Mouse (Mus musculus) brain, embryonic 18.5 days (tissue): Measurements from ENCODE around the gene Tmprss13.

Experiments
- DNase-seq: peaks from one replicate; pipeline ENCODE4 v3.0.0-alpha.2; 2012; ENCODE audit warnings: low read depth, low spot score

The Tmprss13 gene

DNA sequence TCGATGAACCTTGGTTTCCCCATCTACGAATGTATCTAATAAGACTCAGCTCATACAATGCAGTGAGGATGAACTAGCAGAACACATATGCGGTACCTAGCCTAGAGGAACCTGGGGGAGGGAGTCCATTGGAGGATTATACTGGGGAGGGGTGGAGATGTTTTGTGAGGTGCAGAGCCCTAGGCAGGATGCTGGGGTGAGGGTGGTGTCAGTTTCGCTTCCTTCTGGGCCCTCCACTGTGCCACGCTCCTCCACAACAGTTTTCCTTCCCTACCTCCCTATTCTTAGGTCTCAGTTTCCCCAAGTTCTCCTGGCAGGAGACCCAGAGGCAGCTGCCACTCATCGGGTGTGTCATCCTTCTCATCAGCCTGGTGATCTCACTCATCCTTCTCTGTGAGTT lies 10.7 kb downstream of the Tmprss13 start:
- no peak for DNase-seq

DNA sequence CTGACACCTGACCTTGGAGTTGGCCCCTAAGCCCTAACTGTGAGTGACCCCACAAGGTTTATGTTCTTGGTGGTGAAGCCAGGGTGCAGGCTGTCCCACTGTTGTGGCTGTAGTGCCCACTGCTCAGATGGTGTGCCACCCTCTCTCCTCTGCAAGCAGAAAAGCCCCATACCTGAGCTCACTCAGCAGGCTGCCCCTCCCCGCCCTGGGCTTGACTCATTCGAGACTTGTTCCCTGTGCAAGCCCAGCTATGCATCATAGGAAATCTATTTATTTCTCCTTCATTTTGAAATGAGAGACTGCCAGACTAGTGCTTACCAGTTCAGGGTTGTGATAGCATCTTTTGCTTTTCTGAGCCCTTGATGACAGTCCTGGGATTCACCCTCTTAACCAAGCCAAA lies 18.5 kb downstream of the Tmprss13 start:
- no peak for DNase-seq

DNA sequence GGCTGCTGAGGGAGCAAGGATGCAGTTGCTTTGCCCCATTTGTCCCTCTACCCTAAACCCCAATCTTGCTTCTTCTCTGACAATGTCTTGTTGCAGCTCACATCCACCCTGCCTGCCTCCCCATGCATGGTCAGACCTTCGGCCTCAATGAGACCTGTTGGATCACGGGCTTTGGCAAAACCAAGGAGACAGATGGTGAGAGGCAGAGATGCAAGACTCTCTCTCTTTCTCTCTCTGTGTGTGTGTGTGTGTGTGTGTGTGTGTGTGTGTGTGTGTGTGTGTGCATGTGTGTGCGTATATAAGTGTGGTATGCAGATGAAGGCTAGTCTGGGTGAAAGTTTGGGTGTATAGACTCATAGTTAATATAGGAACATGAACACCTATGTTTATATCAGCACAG lies 24.2 kb downstream of the Tmprss13 start:
- no peak for DNase-seq

DNA sequence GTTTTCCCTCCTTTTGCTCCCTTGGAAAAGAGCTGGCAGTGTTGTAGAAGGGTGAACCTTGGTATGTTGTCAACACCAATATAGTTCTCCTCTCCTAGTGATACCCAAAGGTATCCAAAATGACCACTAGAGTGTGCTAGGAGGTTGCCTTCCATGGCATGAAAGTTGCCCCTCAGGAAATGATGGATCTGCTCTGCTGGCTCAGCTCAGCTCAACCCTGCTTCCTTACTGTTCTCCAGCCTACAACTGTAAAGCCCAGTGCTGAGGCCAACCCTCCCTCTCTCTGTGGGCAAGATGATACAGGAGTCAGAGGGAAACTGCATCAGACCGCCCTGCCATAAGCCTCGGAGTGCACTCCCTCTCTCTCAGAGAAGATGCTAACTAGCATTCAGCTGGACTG lies 26.6 kb downstream of the Tmprss13 start:
- no peak for DNase-seq

DNA sequence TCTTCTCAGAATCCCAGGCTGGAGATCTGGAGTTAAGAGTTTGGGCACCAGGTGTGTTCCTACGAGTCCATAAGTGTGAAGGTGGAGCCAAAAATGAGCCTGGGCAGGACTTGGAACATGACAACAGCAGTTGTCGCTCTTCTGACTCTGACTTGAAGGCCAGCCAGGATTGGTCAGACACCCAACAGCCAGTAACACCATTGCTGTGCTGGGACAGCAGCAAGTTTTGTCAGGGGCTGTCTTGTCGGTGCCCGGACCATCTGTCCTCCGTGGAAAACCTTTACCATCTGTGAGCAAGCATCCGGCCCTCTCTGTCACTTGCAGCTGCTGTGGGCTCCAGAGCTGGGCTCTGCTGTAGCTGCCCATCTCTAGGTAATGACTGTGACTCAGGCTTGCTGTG lies 27.4 kb downstream of the Tmprss13 start:
- DNase-seq = no peak

DNA sequence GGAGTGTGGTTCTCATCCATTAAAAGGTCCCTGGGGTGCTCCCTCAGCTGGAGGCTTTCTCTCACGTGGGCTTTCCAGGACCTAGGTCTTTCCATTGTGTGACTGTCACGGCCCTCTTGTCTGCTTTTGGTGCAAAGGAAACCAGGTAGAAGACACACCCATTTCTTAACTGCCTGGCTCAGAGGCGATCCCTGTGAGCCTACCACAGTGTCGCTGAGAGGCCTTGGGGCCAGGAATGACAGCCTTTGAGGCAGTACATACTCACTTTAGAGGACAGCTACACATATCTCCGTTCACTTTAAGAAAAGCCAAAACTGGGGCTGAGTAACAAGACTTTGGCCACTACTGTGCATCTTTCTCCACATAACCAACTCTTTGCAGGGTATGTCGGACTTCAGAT lies 29.7 kb downstream of the Tmprss13 start:
- DNase-seq = no peak

DNA sequence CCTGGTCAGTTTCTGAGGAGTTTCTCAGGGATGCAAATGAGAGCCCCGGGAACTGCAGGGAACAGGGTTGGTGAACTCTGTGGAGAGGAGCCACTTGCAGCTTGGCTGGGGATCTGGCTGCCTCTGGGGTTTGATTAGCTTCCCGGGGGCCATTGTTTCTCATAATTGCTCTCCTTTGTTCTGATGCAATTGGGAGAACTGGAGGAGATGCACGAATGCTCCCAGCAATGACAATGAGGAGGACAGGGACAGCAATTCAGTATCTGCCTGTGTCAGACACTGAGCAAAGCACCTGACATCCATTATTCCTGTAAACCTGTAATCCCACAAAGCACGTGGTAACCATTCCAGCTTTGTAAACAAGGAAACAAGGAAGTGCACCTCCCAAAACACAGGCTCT lies 30.3 kb downstream of the Tmprss13 start:
- DNase-seq = no peak

DNA sequence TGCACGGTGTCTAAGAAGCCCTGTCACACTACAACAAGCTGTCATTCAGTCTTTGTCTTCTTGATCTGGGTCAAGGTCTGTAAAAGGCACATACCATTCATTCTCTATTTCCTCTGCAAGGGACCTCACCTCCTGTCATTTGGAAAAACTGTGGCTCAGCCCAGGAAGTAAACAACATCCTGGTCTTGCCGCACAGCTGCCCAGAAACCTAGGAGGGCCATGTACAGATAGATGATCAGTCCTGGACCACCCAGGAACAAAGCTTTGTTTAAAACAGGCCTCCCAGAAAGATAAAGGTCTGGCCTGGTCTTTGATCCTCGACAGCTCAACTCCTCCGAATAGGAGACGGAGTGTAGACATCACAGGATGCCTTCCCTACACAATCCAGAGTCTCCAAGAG lies 31.0 kb downstream of the Tmprss13 start:
- no peak for DNase-seq

DNA sequence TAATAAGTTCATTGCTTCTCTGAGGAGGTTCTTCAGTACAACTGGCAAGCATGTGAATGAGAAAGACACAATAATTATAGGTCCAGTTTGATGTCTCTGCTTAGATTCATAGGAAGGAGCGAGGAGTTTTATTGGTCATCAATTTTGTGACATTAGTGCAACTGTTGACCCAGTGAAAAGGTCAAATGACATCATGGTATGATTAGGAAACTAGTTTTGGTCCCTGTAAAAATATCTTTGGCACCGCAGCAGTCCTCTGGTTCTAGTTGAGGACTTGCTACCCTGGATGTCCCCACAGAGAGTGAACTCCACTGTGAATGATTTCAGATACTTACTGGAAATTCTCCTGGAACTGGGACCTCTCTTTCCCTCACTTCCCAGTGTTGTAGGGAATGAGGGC lies 36.3 kb downstream of the Tmprss13 start:
- DNase-seq = no peak

DNA sequence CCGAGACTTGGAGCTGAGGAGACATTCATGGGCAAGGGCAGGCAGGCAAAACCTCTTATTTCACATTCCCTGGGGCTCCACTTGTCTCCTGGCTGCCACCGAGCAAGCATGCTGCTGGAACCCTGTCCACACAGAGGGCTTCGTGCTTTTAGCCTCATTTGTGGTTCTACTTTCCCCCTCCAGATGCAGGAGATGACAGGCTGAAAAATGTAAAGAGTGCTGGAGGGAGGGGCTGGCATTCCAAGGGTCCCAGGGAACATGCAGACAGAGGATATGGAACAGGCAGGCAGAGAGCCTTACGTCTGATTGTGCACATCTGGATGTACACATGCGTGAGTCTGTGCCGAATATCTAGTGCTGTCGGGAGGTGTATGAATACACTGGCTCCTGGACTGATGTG lies 39.5 kb downstream of the Tmprss13 start:
- no peak for DNase-seq

DNA sequence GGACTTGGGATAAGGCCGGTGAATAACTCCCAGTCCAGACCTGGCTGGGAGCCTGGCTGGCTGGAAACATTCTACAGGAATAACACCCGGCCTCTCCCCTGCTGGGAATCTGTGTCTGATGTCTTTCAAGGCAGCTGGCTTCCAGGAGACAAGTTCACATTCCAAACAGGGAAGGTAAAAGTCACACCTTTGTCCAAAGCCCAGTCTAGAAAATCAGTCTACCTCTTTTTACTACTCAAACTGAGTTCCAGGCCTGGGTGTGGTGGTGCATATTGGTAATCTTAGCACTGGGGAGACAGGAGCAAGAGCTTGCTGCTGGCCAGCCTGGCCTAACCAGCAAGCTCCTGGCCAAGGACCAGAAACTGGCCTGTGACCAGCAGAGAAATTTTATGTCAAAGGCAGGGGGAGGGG lies 43.2 kb downstream of the Tmprss13 start:
- DNase-seq = no peak

DNA sequence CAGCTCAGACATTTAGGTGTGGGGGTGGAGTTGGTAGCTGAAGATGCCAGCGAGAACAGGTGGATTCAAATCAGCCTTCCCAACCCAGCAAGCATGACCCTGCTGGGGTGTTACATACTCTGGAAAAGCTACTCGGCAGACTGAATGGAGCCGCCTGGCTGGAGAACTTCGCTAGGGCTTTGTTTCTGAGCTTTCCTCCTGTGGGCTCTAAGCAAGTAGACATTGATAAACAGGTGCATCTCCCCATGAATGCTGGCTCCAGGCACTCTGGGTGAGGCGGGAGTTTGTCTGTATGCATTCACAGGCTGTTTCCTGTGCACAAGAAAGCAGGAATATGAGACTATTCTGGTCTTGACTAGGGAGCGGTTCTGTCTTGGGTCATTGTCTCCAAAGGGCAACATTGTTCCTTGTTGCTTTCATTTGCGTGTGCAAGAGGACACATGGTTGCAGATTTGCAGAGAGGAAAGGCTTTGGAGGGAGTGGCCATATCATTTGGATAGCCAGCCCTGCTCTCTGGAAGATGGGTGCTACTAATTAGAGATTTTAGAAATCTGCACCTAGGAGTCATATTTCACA lies 44.8 kb downstream of the Tmprss13 start:
- DNase-seq = no peak

DNA sequence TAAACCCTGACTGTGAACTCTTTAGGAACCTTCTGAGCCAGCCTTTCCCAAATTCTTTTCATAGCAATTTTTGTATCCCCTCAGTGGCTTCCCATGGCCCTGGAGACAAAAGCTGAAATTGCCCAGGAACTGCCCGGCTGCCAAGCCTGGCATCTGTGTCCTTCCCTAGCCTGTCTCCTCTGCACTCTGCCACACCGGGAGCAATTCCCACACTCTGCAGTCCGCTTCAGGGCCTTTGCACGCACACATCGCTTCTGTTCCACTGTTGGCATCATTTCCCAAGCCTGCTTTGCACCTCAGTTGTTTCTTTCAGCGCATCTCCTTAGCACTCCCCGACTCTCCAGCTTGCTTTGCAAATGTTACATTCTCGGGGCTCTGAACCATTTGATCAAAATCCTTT lies 48.8 kb downstream of the Tmprss13 start:
- DNase-seq = no peak

DNA sequence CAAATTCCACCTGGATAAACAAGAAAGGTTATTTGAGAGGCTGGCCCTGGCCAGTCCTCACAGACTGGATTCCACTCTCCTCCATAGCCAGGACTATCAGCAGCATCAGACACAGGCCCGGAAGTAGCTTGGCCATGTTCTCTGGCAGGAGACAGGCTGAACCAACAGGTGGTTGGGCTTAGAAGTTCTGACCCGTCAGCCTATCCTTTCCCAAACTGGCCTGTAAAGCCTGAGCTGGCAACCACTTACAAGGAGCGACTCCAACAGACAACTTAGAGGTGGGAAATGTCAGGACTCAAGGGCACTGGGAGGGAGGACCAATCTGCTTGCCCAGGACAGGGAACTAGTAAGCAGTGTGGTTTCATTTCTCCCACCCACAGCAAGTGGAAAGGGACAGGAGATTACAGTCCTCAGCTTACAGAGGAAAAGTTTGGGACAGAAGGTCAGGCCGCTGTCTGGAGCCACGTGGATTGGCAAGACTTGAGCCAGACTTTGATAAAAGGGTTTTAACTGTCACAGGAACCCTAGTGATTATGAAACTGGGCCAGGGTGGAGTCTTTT lies 49.5 kb downstream of the Tmprss13 start:
- DNase-seq = no peak

DNA sequence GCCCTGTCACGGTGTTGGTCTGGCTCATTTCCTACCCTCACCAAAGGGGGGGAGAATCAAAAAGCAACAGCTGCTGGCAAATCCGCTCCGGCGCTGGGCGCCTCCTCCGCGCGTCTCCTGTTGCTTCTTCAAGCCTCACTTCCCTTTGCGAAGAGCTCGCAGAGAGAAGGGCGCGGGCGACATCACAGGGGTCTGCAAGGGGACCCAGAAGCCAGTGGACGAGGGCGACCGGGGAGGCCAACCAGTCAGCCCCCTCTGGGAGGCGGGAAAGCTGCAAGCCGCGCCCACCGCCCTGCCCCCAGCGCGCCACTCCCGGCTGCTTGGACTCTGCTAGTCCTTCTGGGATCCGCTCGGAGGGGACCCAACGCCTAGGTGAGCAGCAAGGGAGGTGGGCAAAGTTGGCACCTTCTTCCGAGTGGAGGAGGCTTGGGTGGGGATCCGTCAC lies 51.2 kb downstream of the Tmprss13 start, which contains the start of gene Fxyd6:
Fxyd6 (plus strand) TSS at position 69 of the 445 bp plus-strand sequence.
- DNase-seq = peak; percentile 30

DNA sequence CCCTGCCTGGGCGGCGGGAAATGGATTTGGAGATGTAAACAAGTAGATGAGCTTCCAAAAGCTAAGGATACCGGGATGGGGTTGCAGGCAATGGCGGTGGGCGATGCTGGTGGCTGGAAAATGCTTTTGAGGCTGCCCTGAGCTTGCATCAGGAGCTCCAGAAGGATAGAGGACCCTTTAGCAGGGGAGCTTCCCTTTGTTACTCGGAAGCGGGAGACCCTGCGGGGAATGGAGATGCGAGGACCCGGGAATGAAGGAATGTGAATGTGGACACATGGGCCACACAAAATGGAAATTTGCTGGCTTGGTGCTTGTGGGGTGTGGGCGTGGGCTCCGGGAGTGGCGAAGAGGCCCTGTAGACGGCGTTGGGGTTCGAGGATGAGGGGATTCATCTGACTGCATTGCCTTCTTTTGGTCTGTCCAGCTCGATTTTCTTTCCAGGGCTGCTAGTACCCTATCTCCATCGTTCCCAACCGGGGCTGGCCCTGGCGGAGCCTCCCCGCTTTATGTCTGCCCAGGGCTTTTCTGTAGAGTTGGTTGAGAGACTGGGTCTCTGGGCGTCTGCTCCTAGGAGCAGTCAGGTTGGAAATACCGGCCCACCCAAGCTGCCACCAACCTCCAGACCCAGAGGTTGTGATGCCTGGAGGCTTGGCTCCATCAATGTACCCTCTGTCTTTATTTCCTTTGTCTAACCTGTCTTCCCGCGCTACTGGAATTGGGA lies 51.9 kb downstream of the Tmprss13 start:
- no peak for DNase-seq

DNA sequence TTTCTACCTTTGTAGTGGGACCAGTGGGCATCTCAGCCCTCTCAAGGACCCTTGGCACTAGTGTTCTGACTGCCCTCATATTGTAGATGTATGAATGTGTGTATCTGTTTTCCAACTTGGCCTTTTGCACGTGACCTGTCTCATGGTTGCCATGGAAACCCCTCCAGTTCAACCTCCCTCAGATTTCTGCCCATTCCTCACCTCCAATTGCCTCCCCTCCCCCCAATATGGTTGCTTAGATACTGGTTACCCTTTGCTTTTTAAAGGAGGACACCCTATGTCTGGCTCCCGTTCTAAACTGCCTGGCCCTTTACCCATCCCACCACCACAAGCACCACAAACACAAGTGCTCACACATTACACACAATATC lies 52.4 kb downstream of the Tmprss13 start:
- peak; percentile 59 for DNase-seq

DNA sequence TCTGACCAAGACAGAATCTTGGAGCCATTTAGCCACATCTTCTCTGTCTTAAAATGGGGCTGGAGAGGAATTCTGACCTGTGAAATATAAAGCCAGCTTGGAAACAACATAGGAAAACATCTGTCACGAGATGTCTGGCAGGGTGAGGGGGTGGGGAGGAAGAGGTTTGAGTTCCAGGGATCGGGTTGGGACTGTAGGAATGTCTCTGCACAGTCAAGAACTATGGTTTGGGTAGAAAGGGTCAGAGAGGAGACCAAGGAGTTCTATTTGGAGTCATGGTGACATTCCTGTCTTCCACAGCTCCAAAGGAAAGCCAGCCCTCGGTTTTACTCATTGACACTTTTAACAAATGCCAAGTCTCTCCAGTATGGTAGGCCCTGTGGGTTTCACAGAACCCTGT lies 55.0 kb downstream of the Tmprss13 start:
- DNase-seq = no peak

DNA sequence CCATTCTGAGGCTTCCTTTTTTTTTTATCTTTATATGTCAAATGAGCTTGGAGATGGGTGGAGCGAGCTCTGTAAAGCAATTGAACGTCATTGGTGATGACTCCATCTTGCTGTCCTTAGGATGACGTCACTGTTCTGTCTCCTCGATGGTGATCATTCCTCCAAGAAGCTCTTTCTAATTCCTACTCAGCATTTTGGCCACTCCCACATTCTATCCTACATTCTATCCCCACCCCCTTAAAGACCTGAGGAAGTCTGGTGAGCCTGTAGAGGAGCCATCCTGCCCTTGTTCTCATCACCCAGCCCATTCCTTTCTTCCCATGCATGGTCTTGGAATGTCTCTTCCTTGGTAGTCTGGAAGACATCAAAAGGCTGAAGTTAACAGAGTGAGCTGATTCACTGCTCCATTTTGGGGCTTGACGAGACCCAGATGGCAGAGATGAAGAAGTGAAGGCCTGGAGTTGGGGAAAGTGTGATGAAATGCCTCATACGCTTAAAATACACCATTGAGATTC lies 56.1 kb downstream of the Tmprss13 start:
- DNase-seq = no peak

DNA sequence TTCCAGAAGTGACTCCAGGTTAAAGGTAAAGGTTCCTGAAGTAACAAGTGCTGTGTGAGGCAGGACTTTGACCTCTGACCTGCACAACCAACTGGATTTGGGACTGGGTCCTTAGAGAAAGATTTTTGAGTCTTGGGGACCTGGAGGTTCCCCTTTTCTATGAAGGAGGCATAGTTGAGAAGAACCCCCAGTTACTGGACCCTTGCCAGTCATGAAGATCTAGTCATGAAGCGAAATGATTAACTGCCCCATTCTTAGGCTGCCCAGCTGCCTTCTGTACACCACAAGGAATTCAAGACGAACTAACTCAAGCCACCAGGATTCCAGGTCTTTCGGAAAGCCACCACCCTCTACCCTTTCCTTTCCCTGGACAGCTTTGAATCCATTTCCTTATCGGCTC lies 57.5 kb downstream of the Tmprss13 start:
- no peak for DNase-seq

DNA sequence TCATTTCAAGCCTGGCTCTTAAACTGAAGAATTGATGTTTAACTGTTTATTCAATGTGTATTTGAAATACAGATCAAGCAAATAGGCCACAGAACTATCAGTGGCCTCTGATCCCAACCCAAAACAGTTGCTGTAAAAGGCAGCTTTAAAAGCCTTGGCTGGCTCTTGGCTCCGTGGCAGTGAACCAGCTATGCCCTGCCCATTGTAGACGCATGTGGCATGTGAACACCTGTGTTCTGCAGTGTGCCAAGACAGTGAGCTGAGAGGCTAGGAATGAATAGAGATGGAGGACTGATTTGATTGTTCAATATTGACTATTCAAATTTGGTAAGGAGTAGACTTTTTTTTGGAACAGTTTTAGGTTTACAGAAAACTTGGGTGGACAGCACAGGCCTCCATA lies 58.0 kb downstream of the Tmprss13 start:
- DNase-seq = no peak

DNA sequence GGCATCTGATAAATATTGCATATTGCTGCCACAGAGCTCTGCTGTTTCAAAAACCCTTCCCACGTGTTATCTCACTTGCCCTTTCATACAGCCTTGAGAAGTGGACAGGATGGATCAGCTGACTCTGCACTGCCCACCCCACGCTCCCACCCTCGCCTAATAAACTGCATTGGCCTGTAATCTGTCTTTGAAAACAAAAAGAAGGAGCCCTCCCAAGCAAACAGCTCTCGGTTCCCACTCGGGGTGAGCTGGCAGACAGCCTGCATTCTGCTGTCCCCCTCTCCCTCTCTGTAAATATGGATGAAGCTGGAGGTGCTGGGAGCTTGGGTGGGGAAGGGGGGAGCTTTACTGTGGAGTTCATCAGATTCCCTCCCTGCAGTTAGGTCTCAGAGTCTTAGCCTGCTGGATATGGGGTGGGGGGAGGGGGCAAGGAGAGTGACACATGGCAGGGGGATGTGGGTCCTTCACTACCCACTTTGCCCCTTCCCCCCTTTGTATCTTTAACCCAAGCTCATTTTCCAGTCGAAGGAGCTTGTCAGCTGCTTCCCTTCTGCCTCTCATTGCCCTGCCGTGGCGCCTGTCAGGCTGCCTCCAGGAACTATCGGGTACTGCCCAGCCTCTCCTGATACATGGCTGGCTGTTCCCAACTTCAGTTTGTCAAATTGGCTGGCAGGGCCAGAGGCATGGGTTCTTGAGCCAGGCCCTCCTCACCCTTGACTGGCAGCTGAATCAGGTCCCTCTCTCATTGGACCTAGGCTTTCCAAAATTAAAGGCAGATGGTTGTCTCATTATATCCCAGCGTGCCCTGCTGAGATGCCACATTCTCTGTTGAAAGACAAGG lies 61.7 kb downstream of the Tmprss13 start:
- DNase-seq = peak; percentile 22
